Mouse (Mus musculus) intestine, embryonic 15.5 days (tissue): Measurements from ENCODE around the gene Rab7. TPM values are rescaled to one million over a fixed set of nuclear protein-coding genes. Genes with fewer than 3 reads are reported as not detected.

ENCODE experiments used
- ATAC-seq: fragments of 200-750 bp; cut with Nextera tagmentation; 2 replicates; pipeline ENCODE4 v1.8.0; 2017; ENCODE audit warnings: moderate TSS enrichment, moderate library complexity
- H3K27ac ChIP-seq: fragments of 300-500 bp; sonication (generic); 2 replicates; pipeline ENCODE4 v1.5.1; 2015; ENCODE audit warnings: mild to moderate bottlenecking, inconsistent platforms
- H3K27me3 ChIP-seq: fragments of 300-500 bp; sonication (generic); replicated peaks from 2 replicates; pipeline ENCODE4 v1.6.1; 2015; ENCODE audit warnings: inconsistent platforms
- H3K36me3 ChIP-seq: fragments of 300-500 bp; sonication (generic); 2 replicates; pipeline ENCODE4 v1.6.1; 2015; ENCODE audit warnings: inconsistent platforms
- H3K4me1 ChIP-seq: fragments of 300-500 bp; sonication (generic); replicated peaks from 2 replicates; pipeline ENCODE4 v1.6.1; 2015; ENCODE audit warnings: inconsistent platforms
- H3K4me2 ChIP-seq: fragments of 300-500 bp; sonication (generic); replicated peaks from 2 replicates; pipeline ENCODE4 v1.6.1; 2015; ENCODE audit warnings: mild to moderate bottlenecking, inconsistent platforms
- H3K4me3 ChIP-seq: fragments of 300-500 bp; sonication (generic); replicated peaks from 2 replicates; pipeline ENCODE4 v1.5.1; 2015; ENCODE audit warnings: inconsistent platforms
- H3K9ac ChIP-seq: fragments of 300-500 bp; sonication (generic); 2 replicates; pipeline ENCODE4 v1.6.1; 2015; ENCODE audit warnings: inconsistent platforms
- H3K9me3 ChIP-seq: fragments of 300-500 bp; sonication (generic); 2 replicates; pipeline ENCODE4 v1.6.1; 2016; ENCODE audit warnings: inconsistent platforms
- WGBS: fragments of 180-500 bp; shearing (Covaris S2); methylation state at CpG from one replicate; pipeline ENCODE4 v1.1.7; 2015; 5-methylcytosine and 5-hydroxymethylcytosine counted together
- polyA plus RNA-seq: library from polyadenylated mRNA; unstranded; fragments of >200 nt; fragmentation: Nextera tagmentation; extraction: Ambion mirVana; gene quantifications from 2 replicates; pipeline ENCODE4 v1.2.1, GENCODE M21; 2015

Gene Rab7
- polyA plus RNA-seq, 1 experiment from 2014 or later, result 243 TPM

DNA sequence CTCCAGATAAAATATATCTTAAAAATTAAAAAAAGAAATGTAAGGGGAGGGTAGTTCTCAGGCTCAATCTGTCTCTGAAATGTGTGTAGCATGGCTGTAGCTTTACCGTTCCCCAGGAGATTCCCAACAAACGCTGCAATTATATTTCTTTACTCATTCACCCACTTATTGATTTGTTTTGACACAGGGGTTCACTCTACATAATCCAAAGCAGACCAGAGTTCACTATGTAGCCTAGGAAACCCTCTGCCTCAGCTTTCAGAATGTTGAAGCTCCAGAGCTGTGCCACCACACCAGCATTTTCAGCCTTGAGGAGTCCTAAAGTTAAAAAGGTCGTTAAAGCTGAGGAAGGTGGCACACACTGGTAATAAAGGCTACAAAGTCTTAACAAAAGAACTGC, 20.9 kb upstream of the Rab7 start:
- 45% methylated on average over 3 of the region's 3 CpGs for WGBS
- no peaks in the 10 kb centered on the region for H3K27me3 ChIP-seq
- H3K4me2 ChIP-seq, result no peak overlapping the region
- H3K9me3 ChIP-seq, result no peaks in the 10 kb centered on the region
- no peak overlapping the region for H3K27ac ChIP-seq
- H3K9ac ChIP-seq, result no peak overlapping the region
- H3K4me1 ChIP-seq, result no peaks in the 10 kb centered on the region
- no peak overlapping the region for H3K4me3 ChIP-seq
- H3K36me3 ChIP-seq, result no peaks in the 10 kb centered on the region
- no peak for ATAC-seq

DNA sequence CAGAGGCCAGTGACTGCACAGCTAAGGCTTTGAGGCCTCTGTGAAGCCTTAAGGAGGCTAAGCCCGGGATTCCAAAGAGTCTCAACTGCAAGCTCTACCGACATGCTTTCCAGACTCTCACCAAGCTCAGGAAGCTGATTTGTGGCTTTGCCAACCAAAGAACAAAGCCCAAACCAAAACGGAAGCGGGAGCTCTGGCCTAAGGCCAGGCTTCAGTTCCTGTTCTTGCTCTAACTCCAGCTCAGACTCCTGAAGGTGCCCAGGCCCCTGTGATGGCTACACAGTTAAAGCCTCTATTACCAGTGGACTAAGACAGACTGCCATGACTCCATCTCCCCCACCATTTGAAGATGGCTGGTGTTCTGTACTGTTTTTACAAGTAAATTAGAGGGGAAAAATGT, 20.0 kb upstream of the Rab7 start:
- WGBS, result 58% methylated on average over 4 of the region's 4 CpGs
- ATAC-seq, result no peak
- no peaks in the 10 kb centered on the region for H3K36me3 ChIP-seq
- no peak overlapping the region for H3K4me3 ChIP-seq
- no peak overlapping the region for H3K27ac ChIP-seq
- no peaks in the 10 kb centered on the region for H3K4me1 ChIP-seq
- no peak overlapping the region for H3K4me2 ChIP-seq
- H3K27me3 ChIP-seq, result no peaks in the 10 kb centered on the region
- no peaks in the 10 kb centered on the region for H3K9me3 ChIP-seq
- no peak overlapping the region for H3K9ac ChIP-seq

DNA sequence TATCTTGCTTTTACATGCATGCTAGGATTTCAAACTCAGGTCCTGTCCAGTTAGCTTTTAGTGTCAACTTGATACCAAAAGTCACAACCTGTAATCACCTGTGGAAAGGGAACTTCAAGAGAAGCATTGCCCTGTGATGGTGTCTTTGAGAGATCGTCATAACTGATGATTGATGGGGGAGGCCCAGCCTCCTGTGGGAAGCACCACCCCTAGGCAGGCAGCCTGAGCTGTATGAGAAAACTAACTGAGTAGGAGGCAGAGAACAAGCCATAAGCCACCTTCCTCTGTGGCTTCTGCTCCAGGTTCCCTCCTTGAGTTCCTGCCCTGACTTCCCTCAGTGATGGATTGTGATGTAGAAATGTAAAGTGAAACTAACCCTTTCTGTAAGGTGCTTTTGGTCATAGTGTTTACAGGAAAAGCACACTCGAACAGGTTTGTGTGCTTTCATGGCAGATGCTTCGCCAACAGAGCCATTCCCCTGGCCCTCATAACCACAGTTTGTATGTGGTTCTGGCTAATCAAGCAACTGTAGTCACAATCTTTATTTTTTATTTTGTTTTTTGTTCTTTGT, 19.1 kb upstream of the Rab7 start:
- no peak for ATAC-seq
- no peak overlapping the region for H3K9ac ChIP-seq
- H3K4me1 ChIP-seq, result no peaks in the 10 kb centered on the region
- H3K27ac ChIP-seq, result 0 out of 2 replicates have a peak overlapping the region, but pooled peaks have one; percentile 9
- no peak overlapping the region for H3K4me3 ChIP-seq
- H3K4me2 ChIP-seq, result no peak overlapping the region
- H3K27me3 ChIP-seq, result no peaks in the 10 kb centered on the region
- no peaks in the 10 kb centered on the region for H3K36me3 ChIP-seq
- no peaks in the 10 kb centered on the region for H3K9me3 ChIP-seq
- 76% methylated on average over 3 of the region's 3 CpGs for WGBS

DNA sequence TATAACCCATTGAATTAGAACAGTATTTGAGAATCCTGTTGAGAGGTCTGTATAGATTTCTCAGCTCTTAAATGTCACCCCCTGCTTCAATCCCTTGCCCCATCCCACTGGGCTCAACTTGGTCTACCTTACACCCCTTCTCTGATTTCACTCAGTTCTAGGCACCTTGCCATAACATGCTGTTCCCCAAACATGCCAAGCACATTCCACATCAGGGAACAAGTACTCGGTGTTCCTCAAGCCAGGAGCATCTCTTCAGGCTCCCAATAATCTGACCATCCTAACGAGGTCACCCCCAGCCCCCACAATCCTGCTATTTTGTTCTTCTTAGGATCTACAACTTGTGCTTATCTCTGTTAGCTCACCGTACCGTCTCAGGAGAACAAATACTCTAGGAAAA, 17.3 kb upstream of the Rab7 start:
- ATAC-seq, result no peak
- H3K27me3 ChIP-seq, result no peaks in the 10 kb centered on the region

DNA sequence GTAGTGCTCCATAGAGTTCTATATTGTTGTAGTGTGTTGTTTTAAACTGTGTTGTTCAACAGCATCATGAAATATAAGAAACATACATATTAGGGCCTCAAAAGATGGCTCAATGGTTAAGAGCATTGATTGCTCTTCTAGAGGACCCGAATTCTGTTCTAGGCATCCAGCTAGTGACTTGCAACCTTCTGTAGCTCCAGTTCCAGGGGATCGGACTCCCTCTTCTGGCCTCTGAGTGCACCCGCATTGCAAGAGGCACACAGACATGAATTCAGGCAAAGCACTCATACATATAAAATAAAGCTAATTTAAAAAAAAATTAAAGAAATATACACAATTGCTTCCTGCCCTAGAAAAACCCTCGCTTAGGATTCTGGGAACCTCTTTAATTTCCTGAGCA, 16.3 kb upstream of the Rab7 start:
- no peaks in the 10 kb centered on the region for H3K4me1 ChIP-seq
- no peak for ATAC-seq
- no peak overlapping the region for H3K27ac ChIP-seq
- H3K27me3 ChIP-seq, result no peaks in the 10 kb centered on the region
- WGBS, result 82% methylated on average over 4 of the region's 4 CpGs
- no peaks in the 10 kb centered on the region for H3K9me3 ChIP-seq
- no peak overlapping the region for H3K4me3 ChIP-seq
- H3K4me2 ChIP-seq, result no peak overlapping the region
- no peak overlapping the region for H3K9ac ChIP-seq
- H3K36me3 ChIP-seq, result no peaks in the 10 kb centered on the region

More for the DNA sequence above, 17.3 kb upstream of the Rab7 start:
- no peaks in the 10 kb centered on the region for H3K36me3 ChIP-seq
- no peaks in the 10 kb centered on the region for H3K9me3 ChIP-seq
- H3K4me2 ChIP-seq, result no peak overlapping the region
- no peak overlapping the region for H3K9ac ChIP-seq
- H3K4me1 ChIP-seq, result no peaks in the 10 kb centered on the region
- 73% methylated on average over 4 of the region's 4 CpGs for WGBS
- no peak overlapping the region for H3K4me3 ChIP-seq
- no peak overlapping the region for H3K27ac ChIP-seq

DNA sequence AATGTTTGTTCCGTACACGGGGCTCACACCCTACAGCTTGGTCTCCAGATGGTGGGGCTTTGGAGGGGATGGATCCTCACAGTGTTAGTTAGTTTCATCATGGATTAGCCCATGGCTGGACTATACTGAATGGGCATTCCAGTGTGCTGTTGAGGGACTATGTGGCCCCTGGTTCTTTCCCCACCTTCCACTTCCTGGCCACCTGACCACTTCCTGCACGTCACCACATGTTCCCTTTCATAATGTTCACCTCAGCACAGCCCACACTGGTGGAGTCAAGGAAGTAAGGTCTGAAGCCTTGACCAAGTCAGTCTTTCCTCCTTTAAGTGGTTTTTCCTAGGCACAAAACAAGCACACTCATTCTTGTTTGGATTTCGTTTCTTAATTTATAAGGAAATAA, 15.5 kb upstream of the Rab7 start:
- H3K4me2 ChIP-seq, result no peak overlapping the region
- no peak overlapping the region for H3K4me3 ChIP-seq
- no peak overlapping the region for H3K9ac ChIP-seq
- H3K4me1 ChIP-seq, result no peaks in the 10 kb centered on the region
- WGBS, result 79% methylated on average over 4 of the region's 4 CpGs
- no peaks in the 10 kb centered on the region for H3K27me3 ChIP-seq
- no peaks in the 10 kb centered on the region for H3K9me3 ChIP-seq
- no peaks in the 10 kb centered on the region for H3K36me3 ChIP-seq
- ATAC-seq, result no peak
- H3K27ac ChIP-seq, result no peak overlapping the region

DNA sequence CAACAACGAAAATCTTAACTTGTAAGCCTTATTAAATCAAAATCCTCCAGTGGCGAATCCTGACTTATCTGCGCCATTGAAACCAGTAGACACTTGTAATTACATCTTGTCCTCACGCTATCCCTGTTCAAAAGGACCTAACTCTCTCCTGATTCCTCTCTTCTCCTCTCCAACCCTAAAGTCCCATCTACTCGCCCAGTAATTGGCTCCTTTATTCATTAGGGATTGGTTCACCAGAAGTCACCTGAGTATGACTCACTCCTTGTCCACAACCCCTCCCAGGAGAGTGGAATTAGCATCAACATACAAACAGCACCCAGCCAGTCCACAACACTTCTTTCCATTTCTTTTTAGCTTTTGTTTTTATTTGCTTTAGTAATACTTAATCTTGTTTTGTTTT, 14.8 kb upstream of the Rab7 start:
- Histone ChIP-seq H3K4me3 (no peak overlapping the region), H3K4me1 (no peaks in the 10 kb centered on the region), H3K36me3 (no peaks in the 10 kb centered on the region), H3K9ac (no peak overlapping the region), H3K4me2 (no peak overlapping the region), H3K27me3 (no peaks in the 10 kb centered on the region), H3K27ac (no peak overlapping the region), H3K9me3 (no peaks in the 10 kb centered on the region)
- WGBS, result 78% methylated on average over 5 of the region's 5 CpGs
- no peak for ATAC-seq

DNA sequence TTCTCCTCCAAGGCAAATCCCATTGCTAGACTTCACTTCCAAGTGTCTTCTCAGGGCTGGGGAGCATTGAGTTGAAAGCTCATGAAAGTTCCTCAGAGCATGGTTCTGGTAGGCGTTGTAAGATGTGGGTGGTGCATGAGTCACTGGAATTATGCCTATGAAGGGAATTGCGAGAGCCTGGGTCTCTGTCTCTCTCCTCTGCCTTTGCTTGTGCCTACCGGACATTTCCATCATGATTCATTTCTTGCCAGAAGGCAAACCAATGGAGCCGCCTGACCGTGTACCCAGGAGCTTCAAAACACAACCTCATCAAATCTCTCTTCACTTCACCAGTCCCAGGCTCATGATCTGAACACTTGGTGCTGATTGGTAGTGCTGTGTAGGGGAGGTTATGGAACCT, 11.8 kb upstream of the Rab7 start:
- 86% methylated on average over 5 of the region's 5 CpGs for WGBS
- H3K27ac ChIP-seq, result no peak overlapping the region

DNA sequence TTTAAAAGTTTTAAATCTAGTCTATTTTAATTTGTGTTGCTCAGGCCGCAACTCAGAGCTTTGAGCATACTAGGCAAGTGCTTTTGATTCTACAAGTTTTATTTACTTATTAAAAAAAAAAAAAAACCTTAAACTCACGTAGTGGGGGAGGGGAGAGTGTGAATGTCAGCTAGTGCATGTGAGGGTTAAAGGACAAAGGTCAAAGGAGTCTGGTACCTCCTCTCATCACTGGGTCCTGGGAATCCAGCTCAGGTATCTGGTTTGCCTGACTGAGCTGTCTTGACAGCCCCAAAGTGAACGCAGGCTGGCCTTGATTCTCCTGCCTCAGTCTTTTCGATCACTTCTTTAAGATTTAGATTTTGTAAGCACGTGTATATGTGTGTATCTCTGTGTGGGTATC, 10.6 kb upstream of the Rab7 start:
- ATAC-seq, result no peak

More for the DNA sequence above, 11.8 kb upstream of the Rab7 start:
- Histone ChIP-seq H3K9ac (no peak overlapping the region), H3K27me3 (no peaks in the 10 kb centered on the region), H3K4me2 (no peak overlapping the region), H3K9me3 (no peaks in the 10 kb centered on the region), H3K4me3 (no peak overlapping the region), H3K4me1 (peaks cover 12% of the 10 kb centered on the region), H3K36me3 (no peaks in the 10 kb centered on the region)
- ATAC-seq, result no peak

DNA sequence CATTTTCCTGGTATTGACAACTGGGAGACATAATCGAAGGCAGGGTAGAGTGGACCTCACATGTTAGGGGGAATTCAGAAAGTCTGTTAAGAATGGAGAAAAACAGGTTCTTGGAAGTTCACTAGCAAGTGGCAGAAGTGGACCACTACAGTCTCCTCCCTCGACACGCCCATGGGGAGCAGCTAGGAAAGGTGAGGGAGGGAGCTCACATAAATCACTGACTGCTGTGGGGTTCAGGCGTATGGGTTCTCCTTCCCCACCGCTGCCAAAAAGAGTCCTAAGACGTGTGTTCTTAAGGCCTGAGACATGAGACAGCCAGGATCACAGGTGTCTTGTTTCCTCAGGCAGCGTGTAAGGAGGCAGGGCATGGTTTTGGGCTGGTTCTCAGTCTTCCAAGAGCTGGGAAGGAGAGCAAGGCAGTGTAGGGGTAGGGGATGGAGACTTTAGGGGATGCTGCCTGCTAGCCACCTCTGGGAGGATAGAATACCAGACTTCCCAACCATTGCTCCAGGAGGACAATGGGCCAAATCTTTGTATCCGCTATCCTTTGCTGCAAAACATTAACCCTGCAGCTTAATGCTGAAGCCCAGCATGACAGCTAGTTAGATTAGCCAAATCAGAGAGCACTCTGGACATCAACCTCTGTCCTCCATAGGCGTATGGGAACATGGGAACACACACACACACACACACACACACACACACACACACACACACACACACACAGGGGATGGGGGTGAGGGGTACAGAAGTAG, 9.2 kb upstream of the Rab7 start:
- Histone ChIP-seq H3K4me3 (no peak overlapping the region), H3K27ac (no peak overlapping the region), H3K27me3 (no peaks in the 10 kb centered on the region), H3K36me3 (no peaks in the 10 kb centered on the region), H3K9me3 (no peaks in the 10 kb centered on the region), H3K4me2 (peak overlapping the region; percentile 3; the same call in 1 of the 2 replicates), H3K4me1 (peaks cover 12% of the 10 kb centered on the region), H3K9ac (no peak overlapping the region)
- WGBS, result 58% methylated on average over 9 of the region's 9 CpGs
- peak; percentile 54; the same call in 1 of the 2 replicates for ATAC-seq

More for the DNA sequence above, 10.6 kb upstream of the Rab7 start:
- no peak overlapping the region for H3K4me3 ChIP-seq
- peaks cover 12% of the 10 kb centered on the region for H3K4me1 ChIP-seq
- no peak overlapping the region for H3K27ac ChIP-seq
- WGBS, result 52% methylated on average over 5 of the region's 5 CpGs
- H3K27me3 ChIP-seq, result no peaks in the 10 kb centered on the region
- H3K9ac ChIP-seq, result no peak overlapping the region
- no peaks in the 10 kb centered on the region for H3K36me3 ChIP-seq
- H3K4me2 ChIP-seq, result no peak overlapping the region
- H3K9me3 ChIP-seq, result no peaks in the 10 kb centered on the region

DNA sequence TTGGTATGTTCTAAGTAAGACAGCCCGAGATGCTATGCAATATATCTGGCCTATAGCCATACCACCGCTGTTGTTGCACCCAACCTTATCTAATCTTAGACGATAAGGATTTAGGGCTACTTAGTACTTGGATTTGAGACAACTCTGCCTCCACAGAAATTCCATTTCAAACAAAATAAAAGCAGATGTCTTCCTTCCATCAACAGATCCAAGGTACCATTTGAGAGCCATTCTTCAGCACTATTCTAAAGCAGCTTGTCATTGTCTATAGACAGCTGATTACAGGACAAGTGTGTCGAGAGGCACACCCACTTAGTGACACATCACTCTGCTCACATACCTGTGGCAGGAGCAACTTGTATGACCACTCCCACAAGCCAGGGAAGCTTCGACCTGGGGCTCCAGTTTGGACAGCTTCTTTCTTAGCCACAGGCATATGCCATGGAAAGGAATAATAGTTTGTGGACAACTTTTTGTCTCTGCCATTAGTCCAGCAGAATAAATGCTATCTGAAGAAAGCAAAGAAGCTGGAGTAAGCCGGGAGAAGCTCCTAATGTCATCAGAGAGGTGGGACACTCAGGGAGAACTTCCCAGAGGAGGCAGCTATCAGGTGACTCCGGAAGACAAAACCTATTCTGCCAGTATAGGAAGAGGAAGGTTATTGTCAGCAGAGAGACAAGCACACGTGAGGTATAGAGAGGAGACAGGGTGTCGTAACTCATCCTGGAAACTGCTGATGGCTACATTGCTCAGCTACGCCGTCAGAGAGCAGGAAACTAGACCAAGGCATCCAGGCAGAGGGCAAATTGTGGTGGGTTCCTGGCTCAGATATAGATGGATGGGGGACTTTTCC, 8.4 kb upstream of the Rab7 start:
- ATAC-seq, result peak; percentile 29
- Histone ChIP-seq H3K27ac (peak overlapping the region; percentile 4; the same call in 1 of the 2 replicates), H3K27me3 (no peaks in the 10 kb centered on the region), H3K4me3 (no peak overlapping the region), H3K4me1 (peaks cover 12% of the 10 kb centered on the region), H3K4me2 (peak overlapping the region; percentile 3; the same call in 1 of the 2 replicates), H3K36me3 (no peaks in the 10 kb centered on the region), H3K9me3 (no peaks in the 10 kb centered on the region), H3K9ac (no peak overlapping the region)
- WGBS, result 38% methylated on average over 11 of the region's 11 CpGs

DNA sequence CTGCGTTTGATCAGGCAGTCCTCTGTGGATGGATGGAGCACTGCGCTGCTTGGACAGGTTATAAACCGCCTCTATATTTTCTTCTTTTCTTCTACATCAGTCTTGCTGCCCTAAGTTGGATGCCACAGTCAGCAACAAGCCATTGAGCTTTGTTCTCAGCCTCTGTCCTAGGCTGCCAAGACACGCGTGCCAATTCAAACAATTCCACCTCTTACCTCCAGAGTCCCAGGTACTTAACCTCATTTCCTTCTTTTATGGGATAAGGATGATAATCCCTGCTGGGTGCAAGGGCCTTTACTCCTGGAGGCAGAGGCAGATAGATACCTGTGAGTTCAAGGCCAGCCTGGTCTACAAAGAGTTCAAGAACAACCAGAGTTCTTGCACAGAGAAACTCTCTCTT, 6.1 kb upstream of the Rab7 start:
- no peaks in the 10 kb centered on the region for H3K36me3 ChIP-seq
- H3K9me3 ChIP-seq, result no peaks in the 10 kb centered on the region
- H3K4me2 ChIP-seq, result no peak overlapping the region
- WGBS, result 89% methylated on average over 5 of the region's 5 CpGs
- peaks cover 12% of the 10 kb centered on the region for H3K4me1 ChIP-seq
- no peak overlapping the region for H3K27ac ChIP-seq
- no peak overlapping the region for H3K9ac ChIP-seq
- no peak overlapping the region for H3K4me3 ChIP-seq
- ATAC-seq, result no peak
- H3K27me3 ChIP-seq, result no peaks in the 10 kb centered on the region
